Mouse (Mus musculus): ENCODE data around the gene Has1.
A peak's percentile ranks its signal among the peaks of the same experiment; 100 is the strongest.

The Has1 gene

DNA sequence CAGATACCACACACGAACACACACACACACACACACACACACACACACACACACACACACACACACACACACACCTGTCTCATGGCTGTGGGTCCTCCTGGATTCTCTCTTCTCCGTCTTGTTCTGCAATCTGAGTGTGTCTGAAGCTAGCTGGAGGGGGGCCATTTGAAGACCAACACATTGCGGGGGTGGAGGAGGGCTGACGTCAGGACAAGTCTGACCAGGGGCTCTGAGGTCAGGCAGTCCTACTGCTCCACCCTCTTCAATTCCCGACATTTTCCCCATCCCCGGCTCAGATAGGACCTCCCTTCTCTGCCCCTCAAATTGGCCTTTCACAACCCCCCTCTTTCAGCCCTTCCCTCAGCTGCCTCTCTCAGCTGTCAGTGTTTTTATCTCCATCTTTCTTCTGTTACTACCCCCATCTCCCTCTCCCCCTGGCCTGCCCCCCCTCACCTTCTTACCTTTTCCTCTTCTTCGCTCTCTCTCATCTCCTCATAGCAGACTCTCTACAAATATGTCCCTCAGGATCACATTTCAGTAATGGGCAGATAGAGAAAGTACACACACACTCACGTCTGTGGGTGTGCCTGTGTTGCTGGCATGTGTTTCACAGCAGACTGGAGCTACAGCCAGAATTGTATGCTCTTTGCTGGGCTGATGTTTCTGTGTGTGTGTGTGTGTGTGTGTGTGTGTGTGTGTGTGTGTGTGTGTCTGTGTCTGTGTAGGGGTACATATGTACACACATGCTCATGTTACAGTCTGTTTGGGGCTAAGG lies at the start of gene Has1:
TSS of gene Has1 (minus strand) at position 142 of the 775 bp plus-strand sequence.
- no peak for DNase-seq (ENCODE audit: low read depth in 1 of 2, low spot score in 2 of 2)

DNA sequence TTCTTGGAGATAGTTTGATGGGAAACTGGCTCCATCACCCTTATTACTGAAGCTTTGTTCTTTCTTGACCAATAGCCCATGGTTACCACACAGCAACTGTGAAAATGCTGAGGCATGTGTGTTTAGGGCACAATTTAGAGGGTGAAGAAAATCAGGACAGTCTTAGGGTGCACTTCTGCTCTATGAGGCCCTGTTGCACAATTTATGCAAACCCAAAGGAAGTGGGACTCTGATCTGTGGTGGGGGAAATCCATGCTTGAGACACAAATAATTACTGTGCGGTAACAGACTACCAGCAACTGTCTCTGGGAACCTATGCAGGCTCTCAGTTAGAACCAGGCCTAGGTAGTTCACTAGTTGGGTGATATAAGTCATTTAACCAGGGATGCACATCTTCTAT lies 45.8 kb upstream of the Has1 start:
- DNase-seq (ENCODE audit: low read depth in 1 of 2, low spot score in 2 of 2), result peak; percentile 41 to 62

DNA sequence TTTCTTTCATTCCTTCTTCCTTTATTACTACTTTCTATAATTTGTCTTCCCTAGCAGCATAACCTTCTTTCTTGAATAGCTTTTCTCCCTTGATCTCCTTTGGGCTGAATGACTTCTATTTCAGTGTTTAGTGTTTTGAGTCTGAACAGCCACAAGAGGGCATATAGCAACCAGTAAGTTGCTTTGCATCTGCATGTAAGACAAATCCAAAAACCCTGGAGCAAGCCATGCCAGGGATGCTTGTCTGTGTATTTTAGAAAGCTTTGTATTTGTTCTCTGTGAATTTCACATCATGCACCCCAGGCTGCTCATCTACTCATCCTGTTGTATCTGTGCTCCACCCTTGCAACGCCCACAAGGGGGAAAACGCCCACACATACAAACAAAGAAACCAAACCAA lies 44.3 kb upstream of the Has1 start:
- no peak for DNase-seq (ENCODE audit: low read depth in 1 of 2, low spot score in 2 of 2)

DNA sequence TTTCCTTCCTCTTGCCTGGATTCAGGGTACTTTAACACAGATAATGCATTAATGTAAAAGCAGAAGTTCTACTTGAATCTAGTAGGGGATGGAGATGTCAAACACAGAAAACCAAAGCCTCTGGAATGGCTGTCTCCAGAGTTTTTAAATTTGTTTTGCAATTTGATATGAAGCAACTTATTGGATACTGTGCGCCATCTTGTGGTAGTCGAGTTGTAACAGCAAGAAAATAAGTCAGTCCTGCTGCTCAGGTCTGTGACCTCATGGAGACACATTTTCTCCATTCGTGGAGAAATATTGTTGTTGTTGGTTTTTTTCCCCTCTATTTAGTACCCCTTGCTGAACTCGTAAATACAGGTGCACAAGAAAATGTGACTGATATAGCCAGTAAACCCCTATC lies 41.0 kb upstream of the Has1 start:
- peak in 1 of 2 experiments; percentile 17 for DNase-seq (ENCODE audit: low read depth in 1 of 2, low spot score in 2 of 2)

DNA sequence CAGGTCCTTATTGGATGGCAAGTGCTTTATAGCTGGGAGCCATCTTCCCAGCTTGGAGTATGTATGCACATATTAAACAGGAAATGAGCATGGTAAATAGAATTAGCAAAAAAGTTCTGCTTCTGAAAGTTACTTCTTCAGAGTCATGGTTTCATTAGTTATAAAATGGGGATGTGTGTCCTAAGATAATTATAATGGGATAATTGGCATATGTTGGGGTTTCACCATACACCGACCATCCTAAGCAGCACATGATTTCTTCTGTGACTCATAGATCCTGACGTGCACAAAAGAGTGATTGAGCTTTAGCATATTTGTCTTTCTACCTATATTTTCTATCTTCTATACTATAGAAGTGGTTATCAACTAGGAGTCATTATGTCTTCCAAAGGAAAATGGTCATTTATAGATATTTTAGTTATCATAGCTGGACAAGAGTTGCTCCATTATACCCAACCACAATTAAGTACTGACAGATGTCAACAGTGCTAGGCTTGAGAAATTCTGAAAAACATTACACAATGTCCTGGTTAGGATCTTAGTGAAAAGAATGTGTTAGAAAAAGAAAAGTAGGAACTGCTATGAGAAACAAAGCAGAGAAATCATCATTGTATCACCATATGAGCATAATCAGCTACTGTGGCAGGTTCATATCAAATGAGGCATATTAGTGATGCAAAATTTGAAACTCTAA lies 34.9 kb upstream of the Has1 start:
- no peak for DNase-seq (ENCODE audit: low read depth in 1 of 2, low spot score in 2 of 2)

- DNase-seq (ENCODE audit: low read depth in 1 of 2, low spot score in 2 of 2), result no peak
Observed at GRCm38 (mm10) chr17:17887774-17888248, 32.8 kb upstream of the Has1 start, which contains the start of the genes Fpr2 and Fpr3. Fpr2 (plus strand) TSS chr17:17887824. Fpr3 (plus strand) TSS chr17:17887852.

GRCm38 (mm10) chr17:17883840-17884239 lies 28.8 kb upstream of the Has1 start, which contains the start of gene Fpr1:
Fpr1 (minus strand) TSS chr17:17883940.
- DNase-seq (ENCODE audit: low read depth in 1 of 2, low spot score in 2 of 2), result no peak

DNA sequence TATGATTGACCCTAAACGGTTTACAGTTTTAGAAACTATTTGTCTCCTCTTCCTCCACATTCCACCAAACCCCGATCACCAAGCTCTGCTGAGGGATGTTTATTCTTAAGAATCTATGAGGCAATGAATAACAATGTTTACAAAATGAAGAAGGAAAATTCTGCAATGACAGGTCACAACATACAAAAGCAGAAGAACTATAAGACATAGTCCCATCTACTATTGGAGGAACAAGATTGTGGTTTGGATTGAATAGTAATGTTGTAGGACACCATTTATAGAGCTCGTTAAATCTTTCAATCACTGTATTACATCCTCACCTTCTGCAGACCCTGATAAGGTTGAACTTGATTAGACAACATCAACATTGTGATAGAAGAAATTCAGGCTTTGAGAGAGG lies 27.7 kb upstream of the Has1 start:
- no peak for DNase-seq (ENCODE audit: low read depth in 1 of 2, low spot score in 2 of 2)

GRCm38 (mm10) chr17:17879347-17879746 lies 24.3 kb upstream of the Has1 start:
- no peak for DNase-seq (ENCODE audit: low read depth in 1 of 2, low spot score in 2 of 2)

DNA sequence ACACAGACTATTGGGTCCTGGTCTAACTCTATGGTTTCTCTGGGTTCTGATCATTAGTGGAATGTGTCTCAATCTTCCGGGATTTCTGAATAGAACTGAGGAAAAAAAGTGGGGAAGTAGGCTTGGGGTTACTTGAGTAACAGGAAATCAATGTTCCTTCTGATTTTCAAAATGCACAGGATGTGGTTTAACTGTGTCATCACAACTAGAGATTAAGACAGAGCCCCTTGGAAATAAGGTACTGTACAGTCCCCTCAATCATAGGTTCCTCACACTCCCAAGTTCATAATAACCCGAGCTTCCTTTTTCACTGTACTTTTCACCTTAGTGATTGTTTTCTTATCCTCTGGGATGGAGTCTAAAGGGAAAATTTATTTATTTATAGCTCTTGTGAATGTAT lies 16.7 kb upstream of the Has1 start:
- no peak for DNase-seq (ENCODE audit: low read depth in 1 of 2, low spot score in 2 of 2)

DNA sequence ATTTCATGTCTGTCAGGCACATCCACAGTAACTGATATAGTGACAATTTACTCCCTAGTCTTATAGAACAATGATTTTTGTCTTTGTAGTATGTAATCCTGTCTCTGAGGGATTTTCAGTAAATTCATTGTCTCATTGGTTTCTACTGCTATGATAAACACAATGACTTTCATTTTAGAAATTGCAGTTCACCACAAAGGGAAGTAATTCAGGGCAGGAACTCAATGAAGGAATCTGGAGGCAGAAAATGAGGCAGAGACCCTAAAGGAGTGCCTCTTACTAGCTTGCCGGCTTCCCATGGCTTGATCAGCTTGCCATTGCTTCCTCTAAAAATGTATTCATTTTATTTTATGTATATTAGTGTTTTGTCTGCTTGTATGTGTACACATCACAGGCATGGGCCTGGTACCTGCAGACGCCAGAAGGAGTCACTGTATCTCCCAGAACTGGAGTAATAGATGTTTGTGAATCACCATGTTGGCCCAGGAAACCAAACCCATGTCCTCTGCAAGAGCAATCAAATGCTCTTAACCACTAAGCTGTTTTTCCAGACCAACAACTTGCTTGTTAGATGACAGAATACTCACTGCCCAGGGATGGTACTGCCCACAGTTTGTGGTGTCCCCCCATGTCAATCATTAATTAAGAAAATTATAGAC lies 16.0 kb upstream of the Has1 start:
- DNase-seq (ENCODE audit: low read depth in 1 of 2, low spot score in 2 of 2), result no peak

GRCm38 (mm10) chr17:17866801-17867469 lies 11.9 kb upstream of the Has1 start:
- DNase-seq (ENCODE audit: low read depth in 1 of 2, low spot score in 2 of 2), result peak in 1 of 2 experiments; percentile 22

DNA sequence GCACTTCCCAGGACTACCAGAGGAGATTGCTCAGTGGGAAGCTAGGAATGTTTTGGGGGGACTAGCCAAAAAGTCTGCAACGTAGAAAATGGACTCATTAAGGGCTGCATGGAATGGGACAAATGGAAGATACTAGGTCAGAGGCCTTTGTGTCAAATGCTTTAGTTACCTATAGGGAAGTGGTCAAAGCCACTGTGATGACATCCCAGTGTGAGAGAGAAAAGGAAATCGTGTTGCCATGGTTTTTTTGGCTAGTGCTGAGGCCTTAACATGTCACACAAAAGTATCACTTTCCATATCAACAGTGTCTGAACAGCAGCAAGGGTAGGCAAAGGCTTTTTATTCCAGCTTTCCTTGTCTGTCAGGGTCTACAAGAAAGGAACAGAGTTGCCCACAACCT lies 10.2 kb upstream of the Has1 start:
- peak; percentile 26 to 41 for DNase-seq (ENCODE audit: low read depth in 1 of 2, low spot score in 2 of 2)

DNA sequence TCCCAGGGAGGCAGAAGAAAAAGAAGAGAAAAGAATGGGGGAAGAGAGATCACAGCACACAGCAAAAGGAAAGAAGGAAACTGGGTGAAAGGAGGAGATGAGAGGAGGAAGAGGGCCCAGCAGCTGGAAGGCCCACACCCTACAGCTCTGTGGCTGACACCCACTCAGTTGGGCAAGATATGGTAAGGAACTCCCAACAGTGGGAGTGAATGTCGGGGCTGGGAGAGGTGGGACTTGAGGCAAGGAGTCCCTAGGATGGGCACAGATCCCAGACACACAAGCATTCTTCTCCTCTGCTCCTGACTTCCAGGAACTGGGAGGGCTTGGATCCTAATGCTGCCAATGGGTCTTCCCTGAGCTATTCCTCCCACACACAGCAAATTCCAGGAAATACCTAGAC lies 7.4 kb upstream of the Has1 start:
- DNase-seq (ENCODE audit: low read depth in 1 of 2, low spot score in 2 of 2), result no peak

GRCm38 (mm10) chr17:17860110-17860509 lies 5.1 kb upstream of the Has1 start:
- DNase-seq (ENCODE audit: low read depth in 1 of 2, low spot score in 2 of 2), result no peak

DNA sequence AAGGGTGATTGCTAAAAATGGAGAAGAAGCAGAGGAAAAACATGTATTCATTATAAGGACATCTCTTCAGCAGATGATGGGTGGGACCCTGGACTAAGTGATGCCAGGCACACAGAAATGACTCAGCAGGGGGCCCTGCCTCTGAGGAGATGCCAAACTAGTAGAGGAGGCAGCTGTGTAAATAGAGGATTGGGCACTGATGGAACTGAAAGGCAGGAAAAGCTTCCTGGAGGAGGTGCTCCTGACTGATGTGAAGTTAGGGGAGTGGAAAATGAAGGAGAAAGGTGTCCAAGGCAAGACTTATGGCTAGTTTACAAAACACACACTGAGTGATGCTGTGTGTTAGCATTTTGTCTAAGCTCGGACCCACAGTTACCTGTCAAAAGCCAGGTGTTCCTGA lies 2.4 kb upstream of the Has1 start:
- no peak for DNase-seq (ENCODE audit: low read depth in 1 of 2, low spot score in 2 of 2)

DNA sequence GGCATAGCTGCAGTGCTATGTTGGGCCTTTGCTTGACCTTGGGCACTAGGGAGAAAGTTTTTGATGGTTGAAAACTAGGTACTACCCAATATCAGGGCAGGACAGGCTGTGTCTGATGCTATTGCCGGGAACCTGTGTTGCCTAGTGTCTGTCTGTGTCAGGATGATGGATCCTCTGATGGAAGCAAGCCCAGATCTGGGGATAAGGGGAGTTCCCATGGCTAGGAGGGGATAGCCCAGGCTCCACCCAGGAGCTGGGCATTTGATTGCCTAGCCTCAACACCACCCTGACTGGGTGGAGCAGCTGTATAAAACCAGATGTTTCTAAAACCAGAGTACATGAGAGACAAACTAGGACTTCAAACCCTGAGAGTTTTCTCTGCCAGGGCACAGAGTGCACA lies 1.6 kb upstream of the Has1 start:
- no peak for DNase-seq (ENCODE audit: low read depth in 1 of 2, low spot score in 2 of 2)

DNA sequence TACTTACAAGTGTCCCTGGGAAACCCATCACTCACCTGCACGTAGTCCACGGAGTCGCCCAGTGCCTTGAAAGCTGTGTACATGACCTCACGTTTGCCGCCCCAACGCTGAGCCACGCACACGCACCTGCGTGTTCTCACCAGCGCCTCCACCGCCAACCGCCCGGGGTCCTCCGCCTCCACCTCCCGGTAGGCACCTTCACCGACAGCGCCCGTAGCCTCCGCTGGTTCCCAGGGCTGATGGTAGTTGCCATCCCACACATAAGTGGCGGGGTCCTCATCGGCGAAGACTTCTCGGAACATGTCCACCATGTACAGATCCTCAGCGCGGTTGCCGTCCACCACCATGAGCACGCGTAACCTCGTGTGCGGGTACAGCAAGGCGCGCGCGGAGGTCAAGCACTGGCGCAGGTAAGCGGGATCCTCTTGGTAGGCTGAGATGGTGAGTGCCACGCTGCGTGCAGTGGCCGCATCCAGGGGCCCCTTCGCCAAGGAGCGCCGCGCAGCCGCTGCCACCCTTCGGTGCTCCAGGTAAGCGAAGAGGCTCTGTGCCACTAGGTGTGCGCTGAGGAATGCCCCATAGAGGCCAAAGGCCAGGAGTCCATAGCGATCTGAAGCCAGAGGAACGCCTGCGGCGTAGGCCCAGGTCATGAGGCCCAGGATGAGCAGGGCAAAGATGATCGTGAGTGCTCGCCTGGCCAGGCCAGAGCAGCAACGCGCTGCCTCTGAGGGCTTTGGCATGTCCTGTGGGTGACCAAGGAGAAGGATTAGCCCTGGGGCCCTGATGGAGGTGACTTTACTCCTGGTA lies 4.9 kb downstream of the Has1 start:
- no peak for DNase-seq (ENCODE audit: low read depth in 1 of 2, low spot score in 2 of 2)

- no peak for DNase-seq (ENCODE audit: low read depth in 1 of 2, low spot score in 2 of 2)
Observed at GRCm38 (mm10) chr17:17848988-17849387, 6.0 kb downstream of the Has1 start.
